Mouse (Mus musculus) liver, postnatal 0 days (tissue): ENCODE measurements around the gene Cox6a1.

ENCODE experiments used
- CTCF ChIP-seq: sonication (generic); IDR thresholded peaks from 2 replicates; pipeline ENCODE4 v1.5.1; 2016; ENCODE audit warnings: antibody characterized with exemption, low read depth
- EP300 ChIP-seq: IDR thresholded peaks from 2 replicates; pipeline ENCODE4 v1.6.1; 2016; ENCODE audit warnings: antibody characterized with exemption, low read depth, mild to moderate bottlenecking

DNA sequence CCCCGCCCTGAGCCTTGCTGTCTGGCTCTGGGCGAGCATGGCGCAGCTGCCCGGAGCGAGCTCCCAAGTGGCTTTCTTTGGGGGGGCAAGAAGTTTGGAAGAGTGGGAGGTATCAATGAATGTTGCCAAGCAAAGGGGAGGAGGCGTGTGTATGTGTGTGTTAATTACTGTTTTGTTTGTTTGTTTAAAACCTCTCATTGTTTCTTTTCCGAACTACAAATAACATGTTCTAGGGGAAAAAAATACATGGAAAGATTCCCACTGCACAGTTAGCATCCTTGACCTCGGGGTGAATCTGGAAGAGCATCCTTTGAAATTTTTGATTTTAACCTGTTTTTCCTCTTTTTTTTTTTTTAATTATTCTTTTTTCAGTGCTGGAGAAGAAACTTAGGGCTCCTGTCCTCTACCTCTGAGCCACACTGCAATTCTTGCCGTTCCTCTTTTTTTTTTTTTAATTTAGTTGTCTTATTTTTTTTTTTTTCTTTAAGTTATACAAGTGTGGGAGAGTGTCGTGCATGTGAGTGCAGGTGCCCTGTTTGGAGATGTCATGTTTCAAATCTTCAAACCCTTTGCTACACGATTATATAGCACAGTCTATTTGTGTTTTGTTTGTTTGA, 25.5 kb upstream of the Cox6a1 start:
- TF ChIP-seq CTCF (no peak), EP300 (no peak)
